Mouse (Mus musculus) limb, embryonic 12.5 days (tissue): ENCODE results near the gene Sidt1. TPM values are rescaled to one million over a fixed set of nuclear protein-coding genes. Genes with fewer than 3 reads are reported as not detected.

Experiments used
- ATAC-seq: fragments of 200-750 bp; cut with Nextera tagmentation; 2 replicates; pipeline ENCODE4 v1.8.0; 2017; ENCODE audit warnings: low read depth, moderate TSS enrichment; ENCODE audit not compliant: insufficient number of reproducible peaks, insufficient read depth, low FRiP score, low TSS enrichment
- H3K27ac ChIP-seq: fragments of 300-500 bp; sonication (generic); 2 replicates; pipeline ENCODE4 v1.5.1; 2016; ENCODE audit warnings: mild to moderate bottlenecking, moderate library complexity
- H3K27me3 ChIP-seq: fragments of 300-500 bp; sonication (generic); 2 replicates; pipeline ENCODE4 v1.6.1; 2016; ENCODE audit warnings: mild to moderate bottlenecking, moderate library complexity
- H3K36me3 ChIP-seq: fragments of 300-500 bp; sonication (generic); 2 replicates; pipeline ENCODE4 v1.6.1; 2016; ENCODE audit warnings: mild to moderate bottlenecking, moderate library complexity
- H3K4me1 ChIP-seq: fragments of 300-500 bp; sonication (generic); replicated peaks from 2 replicates; pipeline ENCODE4 v1.6.1; 2016
- H3K4me2 ChIP-seq: fragments of 300-500 bp; sonication (generic); 2 replicates; pipeline ENCODE4 v1.6.1; 2016; ENCODE audit warnings: mild to moderate bottlenecking, moderate library complexity
- H3K4me3 ChIP-seq: fragments of 300-500 bp; sonication (generic); replicated peaks from 2 replicates; pipeline ENCODE4 v1.5.1; 2016; ENCODE audit warnings: mild to moderate bottlenecking
- H3K9ac ChIP-seq: fragments of 300-500 bp; sonication (generic); replicated peaks from 2 replicates; pipeline ENCODE4 v1.6.1; 2016; ENCODE audit warnings: mild to moderate bottlenecking, moderate library complexity
- H3K9me3 ChIP-seq: fragments of 300-500 bp; sonication (generic); 2 replicates; pipeline ENCODE4 v1.6.1; 2016; ENCODE audit warnings: mild to moderate bottlenecking, moderate library complexity
- WGBS: fragments of 180-500 bp; shearing (Covaris S2); methylation state at CpG from one replicate; pipeline ENCODE4 v1.1.7; 2016; 5-methylcytosine and 5-hydroxymethylcytosine counted together
- polyA plus RNA-seq: library from polyadenylated mRNA; unstranded; fragments of >200 nt; fragmentation: Nextera tagmentation; extraction: Ambion mirVana; gene quantifications from 2 replicates; pipeline ENCODE4 v1.2.1, GENCODE M21; 2016

Gene Sidt1
- polyA plus RNA-seq, 1 experiment from 2014 or later, result 0.10 TPM

DNA sequence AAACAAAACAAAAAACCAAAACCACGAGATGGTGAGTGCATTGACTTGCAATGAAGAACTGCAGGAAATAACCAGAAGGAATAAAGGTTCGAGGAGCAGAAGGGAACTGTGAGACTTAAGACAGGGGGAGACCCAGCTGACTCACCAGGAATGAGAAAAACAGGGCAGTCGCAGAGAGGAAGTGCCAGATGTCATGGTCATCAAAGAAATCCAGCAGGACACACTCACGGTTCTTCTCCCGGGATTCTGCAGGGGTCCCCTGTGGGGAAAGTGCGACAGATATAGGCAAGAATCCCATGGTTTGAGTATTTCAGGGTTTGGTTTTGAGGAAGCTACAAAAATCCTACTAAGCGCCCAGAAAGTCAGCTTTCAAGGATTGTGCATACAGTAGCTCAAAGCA, 89.7 kb downstream of the Sidt1 start:
- Histone ChIP-seq H3K27ac (no peak overlapping the region), H3K4me2 (no peak overlapping the region), H3K9ac (no peak overlapping the region), H3K4me1 (no peaks in the 10 kb centered on the region), H3K9me3 (0 out of 2 replicates have a peak, but pooled peaks cover 4% of the 10 kb centered on the region), H3K4me3 (no peak overlapping the region), H3K36me3 (no peaks in the 10 kb centered on the region), H3K27me3 (no peaks in the 10 kb centered on the region; the same call in 1 of the 2 replicates)
- WGBS, result 67% methylated on average over 7 of the region's 7 CpGs
- no peak for ATAC-seq

DNA sequence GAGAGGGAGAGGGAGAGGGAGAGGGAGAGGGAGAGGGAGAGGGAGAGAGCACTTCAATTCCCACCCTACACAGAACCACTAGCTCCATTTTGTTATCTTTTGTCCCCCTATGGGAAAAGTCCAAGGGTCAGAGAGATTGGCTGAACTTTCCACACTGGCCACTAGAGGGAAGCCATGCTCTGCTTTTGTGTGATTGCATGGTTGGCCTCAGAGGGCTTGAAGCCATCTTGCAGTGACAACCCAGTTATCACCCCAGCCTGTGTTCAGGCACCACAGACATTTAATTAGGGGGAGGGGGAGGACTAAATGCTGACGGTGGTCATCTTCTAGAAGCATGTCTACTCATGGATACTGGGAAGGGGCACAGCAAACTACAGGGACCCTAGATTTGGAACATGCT, 90.4 kb downstream of the Sidt1 start:
- Histone ChIP-seq H3K9me3 (0 out of 2 replicates have a peak, but pooled peaks cover 4% of the 10 kb centered on the region), H3K4me2 (no peak overlapping the region), H3K4me1 (no peaks in the 10 kb centered on the region), H3K9ac (no peak overlapping the region), H3K27ac (no peak overlapping the region), H3K36me3 (no peaks in the 10 kb centered on the region), H3K27me3 (no peaks in the 10 kb centered on the region; the same call in 1 of the 2 replicates), H3K4me3 (no peak overlapping the region)
- ATAC-seq, result no peak
- 3% methylated on average over 1 of the region's 1 CpGs for WGBS

DNA sequence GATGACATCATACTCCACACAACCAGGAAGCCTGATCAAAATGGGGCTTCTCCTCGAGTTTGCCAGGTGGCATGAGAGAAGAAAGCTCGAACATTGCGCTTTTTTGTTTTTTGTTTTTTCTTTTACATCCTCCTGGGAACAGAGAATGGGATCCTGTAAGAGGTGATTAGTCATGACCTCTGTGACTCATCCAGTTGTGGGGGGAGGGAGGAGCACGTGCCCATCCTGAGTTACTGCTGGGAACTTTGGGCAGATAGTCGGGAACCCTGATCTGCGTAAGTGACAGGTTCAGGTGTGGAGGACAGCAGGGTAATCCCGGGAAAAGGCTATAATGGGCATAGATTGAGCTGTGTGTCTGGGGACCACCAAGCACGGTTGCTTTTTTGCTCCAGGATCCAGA, 92.6 kb downstream of the Sidt1 start:
- Histone ChIP-seq H3K4me2 (no peak overlapping the region), H3K9me3 (no peaks in the 10 kb centered on the region), H3K4me1 (no peaks in the 10 kb centered on the region), H3K27ac (no peak overlapping the region), H3K36me3 (no peaks in the 10 kb centered on the region), H3K9ac (no peak overlapping the region), H3K4me3 (no peak overlapping the region), H3K27me3 (no peaks in the 10 kb centered on the region; the same call in 1 of the 2 replicates)
- 70% methylated on average over 8 of the region's 8 CpGs for WGBS
- ATAC-seq, result no peak

DNA sequence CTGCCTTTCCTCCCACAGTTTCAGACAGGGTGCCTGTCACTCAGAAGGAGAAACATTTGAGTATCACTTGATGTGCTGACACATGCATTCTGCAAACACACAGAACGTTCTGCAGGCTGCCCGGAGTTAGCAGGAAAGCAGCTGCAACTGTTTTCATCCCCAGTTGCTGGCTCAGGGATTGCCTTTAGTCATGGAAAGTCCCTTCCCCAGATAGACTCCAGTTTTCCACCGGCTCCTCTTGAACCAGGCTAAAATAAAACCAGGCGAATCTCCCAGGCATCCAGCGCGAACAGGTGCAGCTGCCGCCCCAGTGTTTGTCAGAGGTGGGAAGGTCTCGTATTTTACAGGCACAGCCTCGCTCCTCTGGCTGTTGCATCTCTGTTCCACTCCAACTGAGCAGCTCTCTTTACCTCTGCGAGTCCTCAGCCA, 94.1 kb downstream of the Sidt1 start:
- no peak overlapping the region for H3K27ac ChIP-seq
- peak; percentile 70 for ATAC-seq
- no peaks in the 10 kb centered on the region for H3K36me3 ChIP-seq
- WGBS, result 54% methylated on average over 10 of the region's 10 CpGs
- H3K4me1 ChIP-seq, result no peaks in the 10 kb centered on the region
- no peaks in the 10 kb centered on the region for H3K9me3 ChIP-seq
- H3K9ac ChIP-seq, result no peak overlapping the region
- no peak overlapping the region for H3K4me3 ChIP-seq
- H3K4me2 ChIP-seq, result no peak overlapping the region
- no peaks in the 10 kb centered on the region; the same call in 1 of the 2 replicates for H3K27me3 ChIP-seq

DNA sequence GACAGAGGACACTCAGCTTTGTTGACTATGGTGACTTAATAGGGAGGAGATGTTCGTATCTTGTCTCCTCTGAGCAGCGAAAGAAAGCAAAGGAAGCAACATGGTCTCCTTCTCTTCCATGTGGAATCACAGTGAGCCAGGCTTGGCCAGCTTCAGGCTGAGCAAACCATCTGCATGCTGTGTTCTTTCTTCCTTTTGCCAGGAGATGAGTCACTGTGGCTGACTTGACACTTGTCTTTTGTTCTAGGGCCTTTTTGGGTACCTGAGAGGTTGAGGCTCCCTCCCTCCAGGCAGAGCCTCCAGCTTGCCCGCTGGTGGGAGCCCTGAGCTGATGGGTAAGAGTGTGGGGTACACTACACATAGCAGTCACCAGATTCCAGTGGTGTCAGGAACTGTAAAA, 95.2 kb downstream of the Sidt1 start:
- Histone ChIP-seq H3K4me2 (no peak overlapping the region), H3K4me3 (no peak overlapping the region), H3K9me3 (no peaks in the 10 kb centered on the region), H3K36me3 (no peaks in the 10 kb centered on the region), H3K27ac (no peak overlapping the region), H3K9ac (no peak overlapping the region), H3K4me1 (no peaks in the 10 kb centered on the region), H3K27me3 (no peaks in the 10 kb centered on the region; the same call in 1 of the 2 replicates)
- ATAC-seq, result no peak
- 69% methylated on average over 3 of the region's 3 CpGs for WGBS

DNA sequence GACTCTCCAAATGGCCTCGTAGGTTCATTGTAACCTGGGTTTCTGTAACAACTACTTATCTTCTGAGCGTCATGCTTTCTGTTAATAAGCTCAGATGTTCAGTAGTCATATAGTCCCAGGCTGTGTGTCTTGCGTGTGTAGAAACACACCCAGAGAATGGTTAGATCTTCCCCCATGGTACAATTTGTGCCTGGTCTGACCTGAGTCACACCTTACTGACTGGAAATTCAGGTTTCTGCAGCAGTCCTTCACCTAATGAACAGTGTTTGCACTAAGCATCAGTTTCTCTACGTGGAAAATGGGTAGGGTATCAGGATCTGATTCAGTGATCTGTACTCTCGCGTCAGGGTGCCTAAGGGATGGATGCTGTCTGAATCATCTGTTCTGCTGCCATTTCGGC, 100.0 kb downstream of the Sidt1 start:
- H3K27me3 ChIP-seq, result no peaks in the 10 kb centered on the region

DNA sequence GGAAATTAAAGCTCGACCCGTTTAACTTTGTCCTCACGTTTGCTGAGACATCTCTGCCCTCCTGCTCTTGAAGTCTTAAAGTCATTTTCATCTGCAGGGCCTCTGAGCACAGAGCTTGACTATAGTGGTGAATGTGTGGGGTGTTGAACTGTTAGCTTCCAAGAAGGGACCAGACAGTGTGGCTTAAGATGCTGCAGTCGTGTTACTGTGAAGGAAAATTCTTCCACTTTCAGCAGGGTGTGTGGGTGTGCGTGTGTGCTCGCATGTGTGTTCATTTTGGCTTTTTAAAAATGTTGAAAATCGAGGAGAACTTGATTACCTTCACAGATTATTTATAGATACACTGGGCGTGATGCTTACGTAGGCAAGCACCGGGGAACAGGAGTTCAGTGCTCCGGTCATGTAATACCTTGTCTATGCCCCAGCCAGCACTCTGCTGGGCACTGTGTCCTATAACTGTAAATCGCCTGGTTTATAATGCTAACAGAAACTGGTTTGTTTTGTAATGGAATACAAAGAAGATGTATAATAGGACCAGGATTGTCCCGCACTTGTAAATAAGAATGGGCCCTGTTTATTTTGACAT, 106.2 kb downstream of the Sidt1 start:
- Histone ChIP-seq H3K27me3 (no peaks in the 10 kb centered on the region), H3K9me3 (peaks cover 5% of the 10 kb centered on the region; the same call in 1 of the 2 replicates), H3K27ac (no peak overlapping the region), H3K36me3 (no peaks in the 10 kb centered on the region; the same call in 1 of the 2 replicates), H3K9ac (no peak overlapping the region), H3K4me1 (no peaks in the 10 kb centered on the region), H3K4me3 (no peak overlapping the region), H3K4me2 (no peak overlapping the region)
- WGBS, result 88% methylated on average over 13 of the region's 13 CpGs
- ATAC-seq, result no peak

More for the DNA sequence above, 100.0 kb downstream of the Sidt1 start:
- no peak overlapping the region for H3K27ac ChIP-seq
- H3K4me3 ChIP-seq, result no peak overlapping the region
- ATAC-seq, result no peak
- H3K36me3 ChIP-seq, result no peaks in the 10 kb centered on the region
- no peak overlapping the region for H3K9ac ChIP-seq
- peaks cover 5% of the 10 kb centered on the region; the same call in 1 of the 2 replicates for H3K9me3 ChIP-seq
- H3K4me1 ChIP-seq, result no peaks in the 10 kb centered on the region
- 88% methylated on average over 7 of the region's 7 CpGs for WGBS
- no peak overlapping the region for H3K4me2 ChIP-seq

DNA sequence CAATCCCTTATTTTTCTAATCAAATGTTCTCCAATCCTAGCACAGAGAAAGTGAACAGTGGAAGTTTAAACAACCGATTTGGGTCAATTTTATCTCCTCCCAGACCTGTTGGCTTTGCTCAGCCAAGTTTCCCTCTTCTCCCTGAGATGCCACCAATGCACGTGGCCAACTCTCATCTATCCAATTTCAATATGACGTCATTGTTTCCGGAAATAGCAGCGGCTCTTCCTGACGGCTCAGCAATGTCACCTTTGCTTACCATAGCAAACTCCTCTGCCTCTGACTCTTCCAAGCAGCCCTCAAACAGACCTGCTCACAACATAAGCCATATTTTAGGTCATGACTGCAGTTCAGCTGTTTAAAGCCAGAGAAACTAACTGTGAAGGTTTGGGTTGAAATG, 111.5 kb downstream of the Sidt1 start:
- WGBS, result 90% methylated on average over 6 of the region's 6 CpGs
- peaks cover 51% of the 10 kb centered on the region for H3K36me3 ChIP-seq
- no peak for ATAC-seq
- H3K4me1 ChIP-seq, result no peaks in the 10 kb centered on the region
- H3K9ac ChIP-seq, result no peak overlapping the region
- no peaks in the 10 kb centered on the region for H3K27me3 ChIP-seq
- no peaks in the 10 kb centered on the region for H3K9me3 ChIP-seq
- H3K4me3 ChIP-seq, result no peak overlapping the region
- no peak overlapping the region for H3K27ac ChIP-seq
- no peak overlapping the region for H3K4me2 ChIP-seq

DNA sequence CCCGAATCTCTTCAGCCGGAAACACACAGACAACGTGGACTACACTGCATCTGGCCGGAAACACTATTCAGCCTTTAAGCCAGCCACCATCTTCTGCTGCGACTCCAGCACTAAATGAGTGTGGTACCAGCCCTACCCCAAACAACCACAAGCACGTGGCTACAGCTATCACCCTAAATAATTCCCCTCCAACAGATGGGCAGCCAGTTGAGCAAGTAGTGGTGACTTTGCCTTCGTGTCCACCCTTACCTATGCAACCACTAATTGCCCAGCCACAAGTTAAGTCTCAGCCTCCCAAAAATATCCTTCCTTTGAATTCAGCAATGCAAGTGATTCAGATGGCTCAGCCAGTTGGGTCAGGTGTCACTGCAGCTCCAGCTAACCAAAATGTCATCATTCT, 116.6 kb downstream of the Sidt1 start:
- ATAC-seq, result no peak
- H3K36me3 ChIP-seq, result peaks cover 96% of the 10 kb centered on the region
- WGBS, result 97% methylated on average over 7 of the region's 7 CpGs

DNA sequence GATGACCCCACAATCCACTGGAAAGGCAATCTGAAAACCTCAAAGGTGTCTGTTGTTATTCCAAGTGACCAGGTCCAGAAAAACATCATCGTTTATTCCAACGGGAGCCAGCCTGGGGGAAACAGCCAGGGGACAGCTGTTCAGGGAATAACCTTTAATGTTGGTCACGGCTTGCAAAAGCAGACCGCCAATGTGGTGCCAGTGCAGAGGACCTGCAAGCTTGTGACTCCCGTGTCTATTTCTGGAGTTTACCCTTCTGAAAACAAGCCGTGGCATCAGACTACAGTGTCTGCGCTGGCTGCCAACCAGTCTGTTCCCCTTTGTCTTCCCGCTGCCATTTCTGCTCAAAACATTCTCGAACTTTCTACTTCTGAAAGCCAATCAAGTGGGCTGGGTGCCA, 117.5 kb downstream of the Sidt1 start:
- peaks cover 96% of the 10 kb centered on the region for H3K36me3 ChIP-seq
- no peak overlapping the region for H3K4me2 ChIP-seq
- no peaks in the 10 kb centered on the region for H3K4me1 ChIP-seq
- no peak overlapping the region for H3K4me3 ChIP-seq
- no peaks in the 10 kb centered on the region for H3K9me3 ChIP-seq
- no peaks in the 10 kb centered on the region for H3K27me3 ChIP-seq
- H3K9ac ChIP-seq, result no peak overlapping the region
- no peak for ATAC-seq
- WGBS, result 93% methylated on average over 9 of the region's 9 CpGs
- H3K27ac ChIP-seq, result no peak overlapping the region

More for the DNA sequence above, 116.6 kb downstream of the Sidt1 start:
- no peak overlapping the region for H3K27ac ChIP-seq
- no peak overlapping the region for H3K4me2 ChIP-seq
- H3K4me1 ChIP-seq, result no peaks in the 10 kb centered on the region
- no peak overlapping the region for H3K9ac ChIP-seq
- no peaks in the 10 kb centered on the region for H3K27me3 ChIP-seq
- H3K4me3 ChIP-seq, result no peak overlapping the region
- H3K9me3 ChIP-seq, result no peaks in the 10 kb centered on the region

DNA sequence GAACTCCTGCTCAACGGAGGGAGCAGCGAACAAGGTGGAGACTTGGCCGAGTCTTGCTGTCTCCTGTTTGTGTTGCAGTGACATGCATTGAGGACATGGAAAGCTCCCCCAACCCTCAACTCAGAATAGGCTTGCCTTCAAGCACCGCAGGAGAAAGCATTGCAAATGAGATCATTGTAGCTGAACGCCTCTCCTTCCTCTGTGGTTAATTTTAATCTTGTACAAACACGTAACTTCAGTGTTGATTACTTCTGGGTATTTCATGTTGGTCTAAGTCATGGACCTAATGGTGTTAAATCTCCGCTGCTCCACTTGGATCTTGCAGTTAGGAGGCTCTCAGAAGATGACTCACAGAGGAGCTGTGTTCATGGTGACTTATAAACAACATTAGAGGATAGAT, 120.3 kb downstream of the Sidt1 start:
- WGBS, result 94% methylated on average over 7 of the region's 7 CpGs
- Histone ChIP-seq H3K4me3 (no peak overlapping the region), H3K27me3 (no peaks in the 10 kb centered on the region), H3K9ac (no peak overlapping the region), H3K4me1 (no peaks in the 10 kb centered on the region), H3K27ac (no peak overlapping the region), H3K4me2 (no peak overlapping the region), H3K36me3 (peaks cover 94% of the 10 kb centered on the region), H3K9me3 (no peaks in the 10 kb centered on the region)
- no peak for ATAC-seq

DNA sequence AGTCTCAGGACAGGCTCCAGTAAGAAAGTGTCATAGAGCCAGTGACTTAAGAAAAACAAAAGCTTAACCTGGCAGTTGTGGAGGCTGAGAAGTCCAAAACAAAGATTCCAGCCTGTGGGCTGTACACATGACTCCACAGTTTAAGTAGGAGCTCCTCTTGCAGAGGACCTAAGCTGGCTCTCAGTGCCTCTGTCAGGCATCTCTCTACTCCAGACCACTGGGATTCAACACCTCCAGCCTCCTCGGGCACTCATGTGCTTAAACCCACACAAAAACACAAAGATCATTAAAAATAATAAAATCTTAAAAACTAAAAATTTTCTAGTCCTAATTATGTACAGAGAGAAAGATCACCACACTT, 122.0 kb downstream of the Sidt1 start:
- H3K36me3 ChIP-seq, result peaks cover 93% of the 10 kb centered on the region
- H3K27me3 ChIP-seq, result no peaks in the 10 kb centered on the region
- no peaks in the 10 kb centered on the region for H3K9me3 ChIP-seq
- H3K27ac ChIP-seq, result no peak overlapping the region
- H3K4me2 ChIP-seq, result no peak overlapping the region
- no peak overlapping the region for H3K9ac ChIP-seq
- H3K4me3 ChIP-seq, result no peak overlapping the region
- no peak for ATAC-seq
- 90% methylated on average over 1 of the region's 1 CpGs for WGBS
- H3K4me1 ChIP-seq, result no peaks in the 10 kb centered on the region
